Mouse (Mus musculus) layer of hippocampus, adult 2 months (tissue): ENCODE results near the gene 1700093K21Rik. TPM values are rescaled to one million over a fixed set of nuclear protein-coding genes. Genes with fewer than 3 reads are reported as not detected.
"Not testable (repeated sequence)": the region's sequence is repeated elsewhere in the genome, so short reads cannot be mapped to it uniquely, and the experiment has no call there.

ENCODE experiments used
- DNase-seq, 2 experiments: peaks; one replicate each; pipeline ENCODE4 v3.0.0; 2022; ENCODE audit warnings: low spot score in 2 of 2
- H3K27ac ChIP-seq: fragments of 200-600 bp; 2 replicates; pipeline ENCODE4 v1.8.1; 2022
- H3K4me3 ChIP-seq: fragments of 200-600 bp; 2 replicates; pipeline ENCODE4 v1.8.1; 2022; ENCODE audit warnings: mild to moderate bottlenecking
- CTCF ChIP-seq: fragments of 200-600 bp; conservative IDR thresholded peaks from 2 replicates; pipeline ENCODE4 v1.8.1; 2022; ENCODE audit warnings: antibody characterized with exemption, mild to moderate bottlenecking, moderate library complexity
- long read RNA-seq, 2 experiments: library from polyadenylated mRNA; stranded (forward); transcript quantifications; one replicate each; pipeline ENCODE4 v2.0.0; 2021; ENCODE audit warnings: borderline mapping rate in 2 of 2
- total RNA-seq, 2 experiments: library from RNA; stranded (reverse); gene quantifications; 2 replicates each; pipeline ENCODE4 v1.2.3; 2021

1700093K21Rik gene
- not detected for total RNA-seq
- long read RNA-seq, experiment 1, result 0 reads
- long read RNA-seq, experiment 2, result 0 reads

GRCm38 (mm10) chr11:23520473-23521205 is at the start of gene 1700093K21Rik:
Gene 1700093K21Rik, minus strand, starts transcription at chr11:23521155.
- TF ChIP-seq CTCF, result no peak
- Histone ChIP-seq H3K27ac (no peak within 1 kb of the TSS), H3K4me3 (no peak within 1 kb of the TSS)
- peak; percentile 34 to 37 for DNase-seq

- no peak for DNase-seq
- Histone ChIP-seq H3K27ac (no peak overlapping the region), H3K4me3 (no peak overlapping the region)
- TF ChIP-seq CTCF, result no peak
Measured at GRCm38 (mm10) chr11:23570130-23570529, 49.2 kb upstream of the 1700093K21Rik start.

GRCm38 (mm10) chr11:23565761-23566160 is 44.8 kb upstream of the 1700093K21Rik start:
- no peak overlapping the region for H3K4me3 ChIP-seq
- H3K27ac ChIP-seq, result no peak overlapping the region
- DNase-seq, result peak; percentile 64 to 85
- TF ChIP-seq CTCF, result peak; percentile 94

GRCm38 (mm10) chr11:23557039-23557630 is 36.2 kb upstream of the 1700093K21Rik start:
- H3K4me3 ChIP-seq, result no peak overlapping the region
- peak; percentile 51 for TF ChIP-seq CTCF
- H3K27ac ChIP-seq, result no peak overlapping the region
- no peak for DNase-seq

GRCm38 (mm10) chr11:23537446-23537845 is 16.5 kb upstream of the 1700093K21Rik start:
- no peak for DNase-seq
- TF ChIP-seq CTCF, result no peak
- no peak overlapping the region for H3K4me3 ChIP-seq
- H3K27ac ChIP-seq, result no peak overlapping the region

GRCm38 (mm10) chr11:23518981-23519380 is 2.0 kb downstream of the 1700093K21Rik start:
- Histone ChIP-seq H3K4me3 (no peak overlapping the region), H3K27ac (no peak overlapping the region)
- no peak for TF ChIP-seq CTCF
- no peak for DNase-seq

GRCm38 (mm10) chr11:23515315-23515714 is 5.6 kb downstream of the 1700093K21Rik start:
- Histone ChIP-seq H3K27ac (no peak overlapping the region), H3K4me3 (no peak overlapping the region)
- TF ChIP-seq CTCF, result no peak
- DNase-seq, result no peak

- DNase-seq, H3K27ac ChIP-seq, H3K4me3 ChIP-seq: not testable (repeated sequence)
Measured at GRCm38 (mm10) chr11:23514785-23515184, 6.2 kb downstream of the 1700093K21Rik start.

- not testable (repeated sequence) for H3K27ac ChIP-seq, DNase-seq, H3K4me3 ChIP-seq
Measured at GRCm38 (mm10) chr11:23504801-23505200, 16.2 kb downstream of the 1700093K21Rik start.

- Histone ChIP-seq H3K27ac (peak overlapping the region; percentile 90), H3K4me3 (peak overlapping the region; percentile 97)
- no peak for TF ChIP-seq CTCF
- DNase-seq, result no peak
Measured at GRCm38 (mm10) chr11:23498609-23499008, 22.3 kb downstream of the 1700093K21Rik start.

GRCm38 (mm10) chr11:23497718-23498509 is 23.0 kb downstream of the 1700093K21Rik start, which contains the start of gene Ahsa2:
Gene Ahsa2, minus strand, starts transcription at chr11:23498030.
- H3K4me3 ChIP-seq, result peak within 1 kb of the TSS; percentile 97
- peak; percentile 95 for DNase-seq
- TF ChIP-seq CTCF, result no peak
- H3K27ac ChIP-seq, result peak within 1 kb of the TSS; percentile 96

GRCm38 (mm10) chr11:23497335-23497717 is 23.6 kb downstream of the 1700093K21Rik start:
- H3K27ac ChIP-seq, result peak overlapping the region; percentile 96
- H3K4me3 ChIP-seq, result peak overlapping the region; percentile 97
- DNase-seq, result peak; percentile 69
- TF ChIP-seq CTCF, result no peak

- TF ChIP-seq CTCF, result no peak
- Histone ChIP-seq H3K27ac (peak overlapping the region; percentile 96; the same call in 1 of the 2 replicates), H3K4me3 (peak overlapping the region; percentile 97)
- DNase-seq, result no peak
Measured at GRCm38 (mm10) chr11:23496661-23497060, 24.3 kb downstream of the 1700093K21Rik start.
